Mouse (Mus musculus): Measurements from ENCODE around the gene Mfsd4a. TPM values are rescaled to one million over a fixed set of nuclear protein-coding genes. Genes with fewer than 3 reads are reported as not detected.
A peak's percentile ranks its signal among the peaks of the same experiment; 100 is the strongest.

Gene Mfsd4a
- polyA plus RNA-seq, 1 experiment from 2014 or later = 10.7 TPM

DNA sequence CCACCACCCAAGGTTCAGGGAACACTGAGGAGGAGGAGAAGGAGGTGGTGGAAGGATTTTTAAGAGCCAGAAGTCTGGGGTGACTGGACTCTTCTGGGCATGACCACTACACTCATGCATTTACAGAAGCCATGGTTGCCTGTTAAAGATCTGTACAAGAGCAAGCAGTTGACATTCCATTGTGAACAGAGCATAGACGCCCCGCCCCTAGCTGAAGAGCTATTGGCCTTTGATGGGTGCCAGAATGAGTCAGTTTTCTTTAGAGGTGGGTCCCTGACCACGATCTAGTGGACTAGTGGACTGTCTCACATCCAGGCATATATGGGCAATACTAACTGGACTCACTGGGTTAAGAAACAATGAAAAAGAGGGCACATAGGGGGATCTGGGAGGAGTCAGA is 61.8 kb downstream of the Mfsd4a start:
- Histone ChIP-seq H3K4me3 (ENCODE audit: low read depth, low read length) (no peak overlapping the region), H3K27me3 (ENCODE audit: control insufficient read depth, insufficient read depth, low read length) (no peaks in the 10 kb centered on the region), H3K27ac (ENCODE audit: low read depth, low read length) (no peak overlapping the region), H3K9ac (ENCODE audit: low read length) (no peak overlapping the region), H3K36me3 (ENCODE audit: control insufficient read depth, insufficient read depth, low read length) (no peaks in the 10 kb centered on the region), H3K4me2 (ENCODE audit: low read depth) (no peak overlapping the region), H3K9me3 (ENCODE audit: control insufficient read depth, low read length) (no peaks in the 10 kb centered on the region), H3K4me1 (ENCODE audit: control insufficient read depth, insufficient read depth, low read length) (peaks cover 8% of the 10 kb centered on the region)
- no peak for DNase-seq (ENCODE audit: low spot score)
- WGBS = 78% methylated on average over 3 of the region's 3 CpGs
- no peak for ATAC-seq (ENCODE audit: insufficient read depth, low FRiP score, low TSS enrichment)

DNA sequence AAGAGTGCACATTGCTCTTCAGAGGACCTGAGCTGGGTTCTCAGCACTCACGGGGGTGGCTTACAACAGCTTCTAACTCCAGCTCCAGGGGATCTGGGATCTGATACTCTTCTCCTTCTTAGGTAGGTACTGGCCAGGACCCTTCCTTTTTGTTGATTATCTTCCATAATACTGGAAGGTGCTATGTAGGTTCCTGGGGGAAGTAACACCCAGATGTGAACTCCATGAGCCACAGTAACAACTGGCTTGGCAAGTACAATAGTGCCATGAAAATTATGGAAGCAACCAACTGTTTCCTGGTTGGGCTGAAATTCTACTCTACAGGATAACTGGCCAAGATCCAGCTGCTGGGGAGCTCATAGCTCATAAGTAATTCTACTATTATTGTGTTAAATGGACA is 62.4 kb downstream of the Mfsd4a start:
- ATAC-seq (ENCODE audit: insufficient read depth, low FRiP score, low TSS enrichment) (no peak), DNase-seq (ENCODE audit: low spot score) (no peak)
- H3K4me2 ChIP-seq (ENCODE audit: low read depth) = no peak overlapping the region
- no peak overlapping the region for H3K9ac ChIP-seq (ENCODE audit: low read length)
- no peaks in the 10 kb centered on the region for H3K27me3 ChIP-seq (ENCODE audit: control insufficient read depth, insufficient read depth, low read length)
- H3K36me3 ChIP-seq (ENCODE audit: control insufficient read depth, insufficient read depth, low read length) = no peaks in the 10 kb centered on the region
- WGBS = 85% methylated on average over 1 of the region's 1 CpGs
- no peak overlapping the region for H3K27ac ChIP-seq (ENCODE audit: low read depth, low read length)
- H3K9me3 ChIP-seq (ENCODE audit: control insufficient read depth, low read length) = no peaks in the 10 kb centered on the region
- peaks cover 8% of the 10 kb centered on the region for H3K4me1 ChIP-seq (ENCODE audit: control insufficient read depth, insufficient read depth, low read length)
- H3K4me3 ChIP-seq (ENCODE audit: low read depth, low read length) = no peak overlapping the region

DNA sequence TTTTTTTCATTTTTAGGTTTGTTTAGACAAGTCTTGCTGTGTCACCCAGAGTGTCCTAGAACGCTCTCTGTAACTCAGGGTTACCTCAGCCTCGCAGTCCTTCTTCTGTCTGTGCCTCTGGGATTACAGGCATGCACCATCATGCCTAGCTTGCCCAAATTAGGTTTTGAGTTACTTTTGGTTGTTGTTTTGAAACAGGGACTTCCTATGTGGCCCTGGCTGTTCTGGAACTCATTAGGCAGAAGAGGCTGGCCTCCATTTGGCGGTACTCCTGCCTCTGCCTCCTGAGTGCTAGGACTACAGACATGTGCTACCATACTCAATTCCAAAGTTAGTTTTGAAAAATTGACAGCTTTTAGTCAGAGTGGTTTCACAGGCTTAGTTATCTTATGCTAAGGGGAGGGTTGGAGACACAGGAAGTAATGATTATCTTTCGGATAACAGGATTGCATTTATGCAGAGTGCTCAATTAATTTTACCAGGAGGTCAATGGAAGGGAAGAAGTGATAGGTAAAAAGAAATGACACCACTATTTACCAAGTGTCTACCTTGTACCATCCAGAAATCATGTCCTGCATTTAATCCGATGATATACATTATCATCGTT is 63.2 kb downstream of the Mfsd4a start:
- Histone ChIP-seq H3K4me3 (ENCODE audit: low read depth, low read length) (no peak overlapping the region), H3K9me3 (ENCODE audit: control insufficient read depth, low read length) (no peaks in the 10 kb centered on the region), H3K27ac (ENCODE audit: low read depth, low read length) (no peak overlapping the region), H3K27me3 (ENCODE audit: control insufficient read depth, insufficient read depth, low read length) (no peaks in the 10 kb centered on the region), H3K9ac (ENCODE audit: low read length) (no peak overlapping the region), H3K4me2 (ENCODE audit: low read depth) (no peak overlapping the region), H3K36me3 (ENCODE audit: control insufficient read depth, insufficient read depth, low read length) (no peaks in the 10 kb centered on the region), H3K4me1 (ENCODE audit: control insufficient read depth, insufficient read depth, low read length) (peaks cover 8% of the 10 kb centered on the region)
- DNase-seq (ENCODE audit: low spot score) (no peak), ATAC-seq (ENCODE audit: insufficient read depth, low FRiP score, low TSS enrichment) (no peak)
- WGBS = 85% methylated on average over 6 of the region's 6 CpGs

DNA sequence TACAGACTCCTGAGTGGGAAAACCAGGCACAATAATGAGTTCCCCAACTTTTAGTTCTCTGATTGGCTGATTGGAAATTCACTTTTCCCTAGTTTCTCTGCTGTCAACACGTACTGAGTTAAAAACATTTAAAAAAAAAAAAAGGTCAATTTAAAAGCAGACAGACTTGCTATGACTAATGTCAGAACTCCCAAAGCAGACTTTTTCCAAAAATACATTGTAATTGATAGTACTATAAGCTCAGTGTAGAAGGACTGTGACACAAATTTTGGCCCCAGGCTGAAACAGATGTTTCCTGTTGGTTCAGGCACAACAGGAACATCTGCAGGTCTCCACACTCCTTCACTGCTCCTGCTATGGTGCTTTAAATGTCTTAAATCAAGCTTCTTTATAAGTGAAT is 64.0 kb downstream of the Mfsd4a start:
- H3K4me1 ChIP-seq (ENCODE audit: control insufficient read depth, insufficient read depth, low read length) = peaks cover 5% of the 10 kb centered on the region
- no peak overlapping the region for H3K4me2 ChIP-seq (ENCODE audit: low read depth)
- H3K27me3 ChIP-seq (ENCODE audit: control insufficient read depth, insufficient read depth, low read length) = no peaks in the 10 kb centered on the region
- no peak overlapping the region for H3K9ac ChIP-seq (ENCODE audit: low read length)
- no peak for DNase-seq (ENCODE audit: low spot score)
- no peak overlapping the region for H3K27ac ChIP-seq (ENCODE audit: low read depth, low read length)
- no peak for ATAC-seq (ENCODE audit: insufficient read depth, low FRiP score, low TSS enrichment)
- 63% methylated on average over 1 of the region's 1 CpGs for WGBS
- H3K36me3 ChIP-seq (ENCODE audit: control insufficient read depth, insufficient read depth, low read length) = no peaks in the 10 kb centered on the region
- no peaks in the 10 kb centered on the region for H3K9me3 ChIP-seq (ENCODE audit: control insufficient read depth, low read length)
- H3K4me3 ChIP-seq (ENCODE audit: low read depth, low read length) = no peak overlapping the region

DNA sequence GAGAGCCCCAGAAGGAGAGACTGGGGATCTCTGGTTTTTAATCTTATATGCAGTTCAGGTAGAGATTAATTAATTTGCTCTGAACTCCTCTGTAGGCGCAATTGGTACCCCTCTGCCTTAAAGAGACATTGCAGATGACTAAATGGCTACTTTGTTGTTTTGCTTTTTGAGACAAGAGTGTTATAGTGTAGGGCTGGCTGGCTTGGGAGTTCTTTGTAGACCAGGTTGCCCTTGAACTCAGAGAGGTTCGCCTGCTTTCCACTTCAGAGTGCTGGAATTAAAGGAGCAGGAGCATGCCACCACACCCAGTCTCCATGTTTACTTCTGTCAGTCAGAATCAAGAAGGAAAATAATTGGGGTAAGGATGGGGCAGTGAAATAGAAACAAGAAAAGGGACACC is 64.8 kb downstream of the Mfsd4a start:
- no peak for DNase-seq (ENCODE audit: low spot score)
- H3K36me3 ChIP-seq (ENCODE audit: control insufficient read depth, insufficient read depth, low read length) = no peaks in the 10 kb centered on the region
- H3K4me3 ChIP-seq (ENCODE audit: low read depth, low read length) = no peak overlapping the region
- no peak overlapping the region for H3K27ac ChIP-seq (ENCODE audit: low read depth, low read length)
- H3K4me2 ChIP-seq (ENCODE audit: low read depth) = no peak overlapping the region
- no peaks in the 10 kb centered on the region for H3K27me3 ChIP-seq (ENCODE audit: control insufficient read depth, insufficient read depth, low read length)
- H3K9ac ChIP-seq (ENCODE audit: low read length) = no peak overlapping the region
- H3K4me1 ChIP-seq (ENCODE audit: control insufficient read depth, insufficient read depth, low read length) = no peaks in the 10 kb centered on the region
- WGBS = 74% methylated on average over 2 of the region's 2 CpGs
- no peak for ATAC-seq (ENCODE audit: insufficient read depth, low FRiP score, low TSS enrichment)
- H3K9me3 ChIP-seq (ENCODE audit: control insufficient read depth, low read length) = no peaks in the 10 kb centered on the region

DNA sequence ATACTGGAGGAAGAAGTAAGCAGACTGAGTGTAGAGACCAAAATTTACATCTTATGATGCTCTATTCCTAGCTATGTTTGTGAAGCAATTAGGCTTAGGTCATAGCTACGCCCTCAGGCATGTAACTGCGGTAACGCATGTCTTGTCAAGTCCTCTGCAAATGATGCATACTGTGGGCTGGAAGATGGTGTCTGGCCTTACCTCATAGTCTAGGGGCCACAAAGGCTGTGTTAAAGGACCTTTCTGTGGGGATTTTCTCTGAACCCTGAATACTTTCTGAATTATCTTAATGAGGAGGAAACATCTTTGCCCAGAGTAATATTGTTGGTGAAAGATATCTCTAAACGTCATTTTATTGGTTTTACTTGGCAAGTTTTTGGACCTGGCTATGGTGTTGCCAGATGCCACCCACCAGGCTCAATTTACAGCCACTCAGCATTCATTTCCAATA is 66.0 kb downstream of the Mfsd4a start:
- H3K4me2 ChIP-seq (ENCODE audit: low read depth) = no peak overlapping the region
- no peaks in the 10 kb centered on the region for H3K27me3 ChIP-seq (ENCODE audit: control insufficient read depth, insufficient read depth, low read length)
- H3K9ac ChIP-seq (ENCODE audit: low read length) = no peak overlapping the region
- no peak overlapping the region for H3K4me3 ChIP-seq (ENCODE audit: low read depth, low read length)
- H3K27ac ChIP-seq (ENCODE audit: low read depth, low read length) = no peak overlapping the region
- H3K4me1 ChIP-seq (ENCODE audit: control insufficient read depth, insufficient read depth, low read length) = no peaks in the 10 kb centered on the region
- DNase-seq (ENCODE audit: low spot score) = no peak
- no peak for ATAC-seq (ENCODE audit: insufficient read depth, low FRiP score, low TSS enrichment)
- no peaks in the 10 kb centered on the region for H3K9me3 ChIP-seq (ENCODE audit: control insufficient read depth, low read length)
- WGBS = 84% methylated on average over 4 of the region's 4 CpGs
- no peaks in the 10 kb centered on the region for H3K36me3 ChIP-seq (ENCODE audit: control insufficient read depth, insufficient read depth, low read length)

DNA sequence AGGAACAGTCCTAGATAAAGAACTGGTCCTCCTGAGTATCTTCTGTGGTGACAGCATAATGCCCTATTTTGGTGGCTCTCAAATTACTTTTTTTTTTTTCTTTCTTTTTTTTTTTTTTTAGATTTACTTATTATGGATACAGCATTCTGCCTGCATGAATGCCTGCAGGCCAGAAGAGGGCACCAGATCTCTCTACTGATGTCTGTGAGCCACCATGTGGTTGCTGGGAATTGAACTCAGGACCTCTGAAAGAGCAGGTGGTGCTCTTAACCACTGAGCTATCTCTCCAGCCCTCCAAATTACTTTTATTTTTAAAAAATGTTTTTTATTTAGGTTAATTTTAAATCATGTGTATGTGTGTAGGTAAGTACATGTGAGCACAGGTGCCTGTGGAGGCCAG is 67.4 kb downstream of the Mfsd4a start:
- H3K27me3 ChIP-seq (ENCODE audit: control insufficient read depth, insufficient read depth, low read length) = no peaks in the 10 kb centered on the region
- no peak overlapping the region for H3K9ac ChIP-seq (ENCODE audit: low read length)
- no peak overlapping the region for H3K4me3 ChIP-seq (ENCODE audit: low read depth, low read length)
- H3K4me1 ChIP-seq (ENCODE audit: control insufficient read depth, insufficient read depth, low read length) = no peaks in the 10 kb centered on the region
- no peaks in the 10 kb centered on the region for H3K36me3 ChIP-seq (ENCODE audit: control insufficient read depth, insufficient read depth, low read length)
- no peaks in the 10 kb centered on the region for H3K9me3 ChIP-seq (ENCODE audit: control insufficient read depth, low read length)
- no peak overlapping the region for H3K4me2 ChIP-seq (ENCODE audit: low read depth)
- H3K27ac ChIP-seq (ENCODE audit: low read depth, low read length) = no peak overlapping the region
- DNase-seq (ENCODE audit: low spot score) (no peak), ATAC-seq (ENCODE audit: insufficient read depth, low FRiP score, low TSS enrichment) (no peak)

DNA sequence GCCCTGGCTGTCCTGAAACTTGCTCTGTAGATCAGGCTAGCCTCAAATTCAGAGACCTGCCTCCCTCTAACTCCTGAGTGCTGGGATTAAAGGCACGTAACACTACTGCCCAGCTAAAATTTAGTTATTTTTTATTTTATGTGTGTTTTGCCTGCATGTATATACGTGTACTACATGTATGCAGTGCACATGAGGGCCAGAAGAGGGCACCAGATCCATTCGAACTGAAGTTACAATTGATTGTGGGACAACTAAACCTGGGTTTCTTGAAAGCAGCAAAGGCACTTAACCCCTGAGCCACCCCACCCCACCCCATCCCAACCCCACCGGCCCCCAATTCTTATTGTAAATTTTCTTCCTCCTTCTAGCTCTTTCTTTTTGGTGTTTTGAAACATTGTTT is 72.8 kb downstream of the Mfsd4a start:
- no peak overlapping the region for H3K4me3 ChIP-seq (ENCODE audit: low read depth, low read length)
- no peaks in the 10 kb centered on the region for H3K9me3 ChIP-seq (ENCODE audit: control insufficient read depth, low read length)
- H3K4me2 ChIP-seq (ENCODE audit: low read depth) = no peak overlapping the region
- DNase-seq (ENCODE audit: low spot score) = peak; percentile 59
- H3K9ac ChIP-seq (ENCODE audit: low read length) = no peak overlapping the region
- H3K4me1 ChIP-seq (ENCODE audit: control insufficient read depth, insufficient read depth, low read length) = no peaks in the 10 kb centered on the region
- no peak for ATAC-seq (ENCODE audit: insufficient read depth, low FRiP score, low TSS enrichment)
- H3K27ac ChIP-seq (ENCODE audit: low read depth, low read length) = no peak overlapping the region
- no peaks in the 10 kb centered on the region for H3K36me3 ChIP-seq (ENCODE audit: control insufficient read depth, insufficient read depth, low read length)
- 34% methylated on average over 4 of the region's 4 CpGs for WGBS
- no peaks in the 10 kb centered on the region for H3K27me3 ChIP-seq (ENCODE audit: control insufficient read depth, insufficient read depth, low read length)

DNA sequence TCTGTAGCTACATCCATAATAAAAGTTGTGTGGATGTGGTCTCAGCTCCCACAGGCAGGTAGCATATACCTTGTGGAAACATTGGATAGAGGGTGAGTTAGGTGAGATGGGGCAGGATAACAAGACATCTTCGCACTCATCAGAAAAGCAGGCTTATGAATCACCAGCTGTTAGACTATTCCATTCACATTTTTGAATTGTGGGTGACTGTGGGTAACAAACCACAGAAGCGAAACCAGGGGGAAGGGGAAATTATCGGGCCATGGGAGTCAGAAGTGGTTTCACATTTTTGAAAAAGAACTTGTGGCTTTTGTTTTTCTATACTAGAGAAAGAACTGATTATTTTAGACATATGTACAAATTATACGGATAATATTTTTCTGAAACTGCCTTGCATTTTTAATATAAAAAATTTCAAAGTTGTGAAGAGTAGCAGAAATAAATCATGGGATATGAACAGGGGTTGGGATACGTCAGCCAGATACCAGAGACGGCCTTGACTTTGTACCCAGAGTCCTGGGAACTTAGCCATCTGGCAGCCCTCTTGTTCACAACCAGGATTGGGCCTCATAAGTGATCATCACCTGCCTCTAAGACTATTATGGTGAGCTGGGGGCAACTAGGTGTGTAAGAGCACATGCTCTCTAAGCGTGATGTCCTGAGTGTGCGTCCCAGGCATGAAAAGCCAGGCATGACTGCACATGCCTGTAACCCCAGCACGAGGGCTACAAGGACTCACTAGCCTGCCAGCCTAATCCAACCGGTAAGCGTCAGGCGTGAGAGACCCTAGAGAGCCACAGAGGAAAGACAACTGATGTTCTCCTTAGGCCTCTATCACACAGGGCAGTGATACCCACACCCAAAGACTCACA is 74.5 kb downstream of the Mfsd4a start:
- Histone ChIP-seq H3K27me3 (ENCODE audit: control insufficient read depth, insufficient read depth, low read length) (no peaks in the 10 kb centered on the region), H3K4me3 (ENCODE audit: low read depth, low read length) (no peak overlapping the region), H3K4me2 (ENCODE audit: low read depth) (no peak overlapping the region), H3K27ac (ENCODE audit: low read depth, low read length) (no peak overlapping the region), H3K4me1 (ENCODE audit: control insufficient read depth, insufficient read depth, low read length) (no peaks in the 10 kb centered on the region), H3K9ac (ENCODE audit: low read length) (no peak overlapping the region), H3K9me3 (ENCODE audit: control insufficient read depth, low read length) (no peaks in the 10 kb centered on the region), H3K36me3 (ENCODE audit: control insufficient read depth, insufficient read depth, low read length) (no peaks in the 10 kb centered on the region)
- WGBS = 86% methylated on average over 12 of the region's 12 CpGs
- ATAC-seq (ENCODE audit: insufficient read depth, low FRiP score, low TSS enrichment) (no peak), DNase-seq (ENCODE audit: low spot score) (no peak)
